Mouse (Mus musculus) heart, embryonic 11.5 days (tissue): Measurements from ENCODE around the gene Lect2. TPM values are rescaled to one million over a fixed set of nuclear protein-coding genes. Genes with fewer than 3 reads are reported as not detected.

Source experiments
- ATAC-seq: fragments of 200-750 bp; cut with Nextera tagmentation; replicated peaks from 2 replicates; pipeline ENCODE4 v1.8.0; 2017; ENCODE audit warnings: moderate library complexity; ENCODE audit not compliant: insufficient number of reproducible peaks, low FRiP score, low TSS enrichment
- H3K27ac ChIP-seq: fragments of 300-500 bp; sonication (generic); 2 replicates; pipeline ENCODE4 v1.5.1; 2014; ENCODE audit warnings: mild to moderate bottlenecking, low read depth, low read length
- H3K27me3 ChIP-seq: fragments of 300-500 bp; sonication (generic); 2 replicates; pipeline ENCODE4 v1.6.1; 2014; ENCODE audit warnings: mild to moderate bottlenecking, low read length, mixed read lengths; ENCODE audit not compliant: control insufficient read depth, insufficient read depth
- H3K36me3 ChIP-seq: fragments of 300-500 bp; sonication (generic); 2 replicates; pipeline ENCODE4 v1.6.1; 2014; ENCODE audit warnings: mild to moderate bottlenecking, low read length, moderate library complexity, mixed read lengths; ENCODE audit not compliant: control insufficient read depth, insufficient read depth
- H3K4me1 ChIP-seq: fragments of 300-500 bp; sonication (generic); 2 replicates; pipeline ENCODE4 v1.6.1; 2014; ENCODE audit warnings: low read length; ENCODE audit not compliant: control insufficient read depth, insufficient read depth
- H3K4me2 ChIP-seq: fragments of 300-500 bp; sonication (generic); 2 replicates; pipeline ENCODE4 v1.6.1; 2014; ENCODE audit warnings: mild to moderate bottlenecking, moderate library complexity
- H3K4me3 ChIP-seq: fragments of 300-500 bp; sonication (generic); 2 replicates; pipeline ENCODE4 v1.5.1; 2014; ENCODE audit warnings: low read depth, low read length
- H3K9ac ChIP-seq: fragments of 300-500 bp; sonication (generic); 2 replicates; pipeline ENCODE4 v1.6.1; 2014; ENCODE audit warnings: mild to moderate bottlenecking, low read depth, low read length, moderate library complexity
- H3K9me3 ChIP-seq: fragments of 300-500 bp; sonication (generic); replicated peaks from 2 replicates; pipeline ENCODE4 v1.6.1; 2016; ENCODE audit warnings: low read length; ENCODE audit not compliant: control insufficient read depth
- WGBS: fragments of 180-500 bp; shearing (Covaris S2); extraction: QIAGEN DNeasy Blood & Tissue Kit; methylation state at CpG from one replicate; pipeline ENCODE4 v1.1.7; 2014; ENCODE audit not compliant: insufficient replicate concordance; 5-methylcytosine and 5-hydroxymethylcytosine counted together
- polyA plus RNA-seq: library from polyadenylated mRNA; unstranded; fragments of >200 nt; fragmentation: Nextera tagmentation; extraction: Ambion mirVana; gene quantifications from 2 replicates; pipeline ENCODE4 v1.2.1, GENCODE M21; 2014

Lect2 gene
- polyA plus RNA-seq, 1 experiment from 2014 or later: 1.1 TPM

GRCm38 (mm10) chr13:56551661-56552060, 3.4 kb upstream of the Lect2 start:
- Histone ChIP-seq H3K27ac (no peak overlapping the region), H3K27me3 (no peaks in the 10 kb centered on the region), H3K4me3 (no peak overlapping the region), H3K36me3 (no peaks in the 10 kb centered on the region), H3K4me1 (peaks cover 8% of the 10 kb centered on the region; the same call in 1 of the 2 replicates), H3K9ac (no peak overlapping the region), H3K9me3 (no peaks in the 10 kb centered on the region), H3K4me2 (no peak overlapping the region)
- 66% methylated on average over 6 of the region's 6 CpGs for WGBS
- no peak for ATAC-seq

- H3K9me3 ChIP-seq: no peaks in the 10 kb centered on the region
- ATAC-seq: no peak
- no peaks in the 10 kb centered on the region for H3K36me3 ChIP-seq
- no peaks in the 10 kb centered on the region for H3K27me3 ChIP-seq
- peaks cover 8% of the 10 kb centered on the region; the same call in 1 of the 2 replicates for H3K4me1 ChIP-seq
- H3K27ac ChIP-seq: no peak overlapping the region
- H3K4me3 ChIP-seq: no peak overlapping the region
- 15% methylated on average over 1 of the region's 1 CpGs for WGBS
- H3K9ac ChIP-seq: no peak overlapping the region
- no peak overlapping the region for H3K4me2 ChIP-seq
These were observed 2.3 kb upstream of the Lect2 start for GRCm38 (mm10) chr13:56550574-56550973.

- WGBS: 33% methylated on average over 4 of the region's 4 CpGs
- H3K4me2 ChIP-seq: no peak overlapping the region
- H3K27ac ChIP-seq: no peak overlapping the region; the same call in 1 of the 2 replicates
- no peaks in the 10 kb centered on the region for H3K27me3 ChIP-seq
- no peaks in the 10 kb centered on the region for H3K9me3 ChIP-seq
- H3K9ac ChIP-seq: no peak overlapping the region
- ATAC-seq: no peak
- peaks cover 8% of the 10 kb centered on the region; the same call in 1 of the 2 replicates for H3K4me1 ChIP-seq
- no peaks in the 10 kb centered on the region for H3K36me3 ChIP-seq
- H3K4me3 ChIP-seq: no peak overlapping the region
These were observed 1.1 kb upstream of the Lect2 start for GRCm38 (mm10) chr13:56549364-56549763.

- ATAC-seq: no peak
These were observed 3.3 kb downstream of the Lect2 start for GRCm38 (mm10) chr13:56544956-56545355.

GRCm38 (mm10) chr13:56543805-56544204, 4.5 kb downstream of the Lect2 start:
- Histone ChIP-seq H3K4me1 (no peaks in the 10 kb centered on the region), H3K4me2 (no peak overlapping the region), H3K36me3 (no peaks in the 10 kb centered on the region), H3K27ac (no peak overlapping the region), H3K9ac (no peak overlapping the region), H3K27me3 (no peaks in the 10 kb centered on the region), H3K4me3 (no peak overlapping the region), H3K9me3 (no peaks in the 10 kb centered on the region)
- WGBS: 68% methylated on average over 9 of the region's 9 CpGs
- ATAC-seq: no peak

More at GRCm38 (mm10) chr13:56544956-56545355, 3.3 kb downstream of the Lect2 start:
- no peaks in the 10 kb centered on the region for H3K27me3 ChIP-seq
- H3K4me3 ChIP-seq: no peak overlapping the region
- peaks cover 4% of the 10 kb centered on the region; the same call in 1 of the 2 replicates for H3K4me1 ChIP-seq
- 69% methylated on average over 3 of the region's 3 CpGs for WGBS
- no peaks in the 10 kb centered on the region for H3K9me3 ChIP-seq
- H3K4me2 ChIP-seq: no peak overlapping the region
- H3K36me3 ChIP-seq: no peaks in the 10 kb centered on the region
- H3K27ac ChIP-seq: no peak overlapping the region
- H3K9ac ChIP-seq: no peak overlapping the region

GRCm38 (mm10) chr13:56539846-56540245, 8.5 kb downstream of the Lect2 start:
- WGBS: 88% methylated on average over 4 of the region's 4 CpGs
- Histone ChIP-seq H3K9me3 (no peaks in the 10 kb centered on the region), H3K36me3 (no peaks in the 10 kb centered on the region), H3K9ac (no peak overlapping the region), H3K4me1 (no peaks in the 10 kb centered on the region), H3K4me2 (no peak overlapping the region), H3K4me3 (no peak overlapping the region), H3K27ac (no peak overlapping the region), H3K27me3 (no peaks in the 10 kb centered on the region)
- no peak for ATAC-seq

- Histone ChIP-seq H3K36me3 (no peaks in the 10 kb centered on the region), H3K27me3 (no peaks in the 10 kb centered on the region)
- WGBS: 83% methylated on average over 12 of the region's 12 CpGs
These were observed 11.3 kb downstream of the Lect2 start for GRCm38 (mm10) chr13:56537026-56537425.

GRCm38 (mm10) chr13:56535570-56535969, 12.7 kb downstream of the Lect2 start:
- no peak overlapping the region for H3K9ac ChIP-seq
- H3K27me3 ChIP-seq: no peaks in the 10 kb centered on the region
- WGBS: 74% methylated on average over 5 of the region's 5 CpGs
- H3K36me3 ChIP-seq: no peaks in the 10 kb centered on the region
- ATAC-seq: no peak
- H3K9me3 ChIP-seq: 0 out of 2 replicates have a peak, but pooled peaks cover 4% of the 10 kb centered on the region
- no peak overlapping the region for H3K27ac ChIP-seq
- H3K4me3 ChIP-seq: no peak overlapping the region
- no peak overlapping the region for H3K4me2 ChIP-seq
- H3K4me1 ChIP-seq: no peaks in the 10 kb centered on the region

More at GRCm38 (mm10) chr13:56537026-56537425, 11.3 kb downstream of the Lect2 start:
- Histone ChIP-seq H3K4me1 (no peaks in the 10 kb centered on the region), H3K9me3 (0 out of 2 replicates have a peak, but pooled peaks cover 4% of the 10 kb centered on the region), H3K27ac (no peak overlapping the region), H3K4me2 (no peak overlapping the region), H3K9ac (no peak overlapping the region), H3K4me3 (no peak overlapping the region)
- ATAC-seq: no peak

GRCm38 (mm10) chr13:56534931-56535330, 13.4 kb downstream of the Lect2 start:
- no peak overlapping the region for H3K27ac ChIP-seq
- no peak overlapping the region for H3K4me2 ChIP-seq
- WGBS: 77% methylated on average over 5 of the region's 5 CpGs
- H3K9me3 ChIP-seq: 0 out of 2 replicates have a peak, but pooled peaks cover 4% of the 10 kb centered on the region
- no peaks in the 10 kb centered on the region for H3K27me3 ChIP-seq
- H3K9ac ChIP-seq: no peak overlapping the region
- H3K4me3 ChIP-seq: no peak overlapping the region
- no peaks in the 10 kb centered on the region for H3K36me3 ChIP-seq
- H3K4me1 ChIP-seq: no peaks in the 10 kb centered on the region
- no peak for ATAC-seq
